Mouse (Mus musculus) midbrain, embryonic 12.5 days (tissue): ENCODE measurements around the gene Gm11146. TPM values are rescaled to one million over a fixed set of nuclear protein-coding genes. Genes with fewer than 3 reads are reported as not detected.
A peak's percentile ranks its signal among the peaks of the same experiment; 100 is the strongest.

ENCODE experiments used
- ATAC-seq: fragments of 200-750 bp; cut with Nextera tagmentation; 2 replicates; pipeline ENCODE4 v1.8.0; 2017; ENCODE audit warnings: low read depth, moderate TSS enrichment, moderate library complexity; ENCODE audit not compliant: low FRiP score
- H3K27ac ChIP-seq: fragments of 300-500 bp; sonication (generic); replicated peaks from 2 replicates; pipeline ENCODE4 v1.5.1; 2016; ENCODE audit warnings: mild to moderate bottlenecking
- H3K27me3 ChIP-seq: fragments of 300-500 bp; sonication (generic); 2 replicates; pipeline ENCODE4 v1.6.1; 2016; ENCODE audit warnings: mild to moderate bottlenecking
- H3K36me3 ChIP-seq: fragments of 300-500 bp; sonication (generic); 2 replicates; pipeline ENCODE4 v1.6.1; 2016
- H3K4me1 ChIP-seq: fragments of 300-500 bp; sonication (generic); 2 replicates; pipeline ENCODE4 v1.6.1; 2016
- H3K4me2 ChIP-seq: fragments of 300-500 bp; sonication (generic); replicated peaks from 2 replicates; pipeline ENCODE4 v1.6.1; 2016; ENCODE audit warnings: mild to moderate bottlenecking, moderate library complexity
- H3K4me3 ChIP-seq: fragments of 300-500 bp; sonication (generic); 2 replicates; pipeline ENCODE4 v1.5.1; 2016; ENCODE audit warnings: mild to moderate bottlenecking
- H3K9ac ChIP-seq: fragments of 300-500 bp; sonication (generic); replicated peaks from 2 replicates; pipeline ENCODE4 v1.6.1; 2016; ENCODE audit warnings: mild to moderate bottlenecking, moderate library complexity
- H3K9me3 ChIP-seq: fragments of 300-500 bp; sonication (generic); 2 replicates; pipeline ENCODE4 v1.6.1; 2016; ENCODE audit warnings: mild to moderate bottlenecking
- WGBS: fragments of 180-500 bp; shearing (Covaris S2); methylation state at CpG from one replicate; pipeline ENCODE4 v1.1.7; 2016; 5-methylcytosine and 5-hydroxymethylcytosine counted together
- polyA plus RNA-seq: library from polyadenylated mRNA; unstranded; fragments of >200 nt; fragmentation: Nextera tagmentation; extraction: Ambion mirVana; gene quantifications from 2 replicates; pipeline ENCODE4 v1.2.1, GENCODE M21; 2016

Gm11146 gene
- polyA plus RNA-seq = not detected in 2 replicates

DNA sequence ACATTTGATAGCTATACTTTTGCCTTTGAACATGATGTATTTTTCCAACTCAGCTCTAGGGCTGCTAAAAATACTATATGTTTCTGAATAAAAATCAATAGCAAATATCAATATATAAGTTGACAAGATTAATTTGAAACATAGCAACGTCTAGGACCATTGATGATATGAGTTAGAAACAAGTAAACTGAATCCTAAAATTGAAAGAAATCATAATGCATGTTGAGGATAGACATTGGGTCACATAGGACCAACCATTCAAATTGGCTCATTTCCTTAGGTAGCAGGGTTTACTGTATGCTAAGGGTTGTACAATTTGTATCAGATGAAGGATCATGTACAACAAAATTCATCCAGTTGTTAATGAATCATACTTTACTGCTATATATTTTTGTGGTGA, at the start of gene Gm11146:
Gene Gm11146 (minus strand): TSS at position 101 of the 400 bp plus-strand sequence.
- H3K9me3 ChIP-seq = no peaks in the 10 kb centered on the region
- WGBS = 91% methylated on average over 1 of the region's 1 CpGs
- H3K4me2 ChIP-seq = no peak within 1 kb of the TSS
- 0 out of 2 replicates have a peak, but pooled peaks cover 5% of the 10 kb centered on the region for H3K36me3 ChIP-seq
- H3K27ac ChIP-seq = no peak within 1 kb of the TSS
- no peaks in the 10 kb centered on the region for H3K4me1 ChIP-seq
- no peak for ATAC-seq
- H3K9ac ChIP-seq = no peak within 1 kb of the TSS
- H3K27me3 ChIP-seq = no peaks in the 10 kb centered on the region
- no peak within 1 kb of the TSS for H3K4me3 ChIP-seq

GRCm38 (mm10) chr16:77650596-77650995, 48.7 kb upstream of the Gm11146 start:
- Histone ChIP-seq H3K36me3 (no peaks in the 10 kb centered on the region), H3K27me3 (no peaks in the 10 kb centered on the region), H3K9ac (no peak overlapping the region), H3K4me3 (no peak overlapping the region), H3K4me2 (no peak overlapping the region), H3K9me3 (no peaks in the 10 kb centered on the region), H3K4me1 (peaks cover 20% of the 10 kb centered on the region), H3K27ac (no peak overlapping the region; the same call in 1 of the 2 replicates)
- no peak for ATAC-seq
- 15% methylated on average over 1 of the region's 1 CpGs for WGBS

- Histone ChIP-seq H3K27me3 (no peaks in the 10 kb centered on the region), H3K9me3 (no peaks in the 10 kb centered on the region), H3K4me2 (no peak overlapping the region), H3K4me1 (peaks cover 22% of the 10 kb centered on the region), H3K36me3 (no peaks in the 10 kb centered on the region), H3K27ac (peak overlapping the region; percentile 70), H3K4me3 (no peak overlapping the region), H3K9ac (no peak overlapping the region)
- ATAC-seq = no peak
- WGBS = 49% methylated on average over 2 of the region's 2 CpGs
These were observed 47.1 kb upstream of the Gm11146 start for GRCm38 (mm10) chr16:77649006-77649405.

DNA sequence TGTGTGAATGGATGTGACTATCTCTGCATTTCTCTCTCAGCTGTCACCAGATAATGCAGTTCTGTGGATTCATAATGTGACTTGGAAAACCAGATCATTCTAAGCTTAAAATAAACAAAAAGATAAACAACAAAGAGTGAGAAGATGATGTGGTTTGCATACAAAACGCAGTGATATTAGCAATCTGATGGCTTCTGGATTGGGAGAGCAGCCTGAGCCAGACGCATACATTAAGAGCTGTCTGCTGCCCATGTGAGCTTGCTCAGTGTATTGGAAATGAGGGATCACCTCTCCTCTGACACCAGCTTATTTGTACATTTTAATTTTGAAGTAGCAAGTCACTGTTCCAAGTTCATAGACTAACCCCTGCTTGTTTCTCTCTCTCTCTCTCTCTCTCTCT, 46.3 kb upstream of the Gm11146 start:
- Histone ChIP-seq H3K27ac (peak overlapping the region; percentile 70), H3K9ac (no peak overlapping the region; the same call in 1 of the 2 replicates), H3K36me3 (no peaks in the 10 kb centered on the region), H3K4me2 (no peak overlapping the region), H3K4me1 (peaks cover 30% of the 10 kb centered on the region), H3K4me3 (no peak overlapping the region), H3K9me3 (no peaks in the 10 kb centered on the region), H3K27me3 (no peaks in the 10 kb centered on the region)
- 31% methylated on average over 2 of the region's 2 CpGs for WGBS
- peak; percentile 45; the same call in 1 of the 2 replicates for ATAC-seq

DNA sequence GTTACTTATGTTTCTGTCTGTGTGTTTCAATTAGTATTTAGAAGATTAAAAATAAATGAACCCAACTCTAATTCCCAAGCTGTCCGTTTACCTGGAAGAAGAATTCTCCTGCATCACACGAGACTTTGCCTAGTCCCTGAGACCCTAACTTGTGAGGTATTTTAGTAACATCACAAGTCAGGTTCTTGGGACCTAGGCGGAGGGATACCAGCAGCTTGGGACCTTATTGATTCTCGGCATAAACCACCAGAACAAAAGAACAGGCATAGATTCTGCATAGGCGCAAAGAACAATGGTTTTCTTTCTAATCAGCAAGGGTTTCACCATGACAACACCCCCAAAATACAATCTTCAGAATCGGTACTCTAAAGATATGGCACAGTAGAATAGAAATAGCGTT, 44.3 kb upstream of the Gm11146 start:
- peak overlapping the region; percentile 19 for H3K4me3 ChIP-seq
- peak overlapping the region; percentile 39 for H3K4me2 ChIP-seq
- ATAC-seq = no peak
- H3K27ac ChIP-seq = peak overlapping the region; percentile 77
- H3K9ac ChIP-seq = no peak overlapping the region
- peaks cover 37% of the 10 kb centered on the region for H3K4me1 ChIP-seq
- WGBS = 47% methylated on average over 7 of the region's 7 CpGs
- no peaks in the 10 kb centered on the region for H3K27me3 ChIP-seq
- H3K9me3 ChIP-seq = no peaks in the 10 kb centered on the region
- no peaks in the 10 kb centered on the region for H3K36me3 ChIP-seq

GRCm38 (mm10) chr16:77644976-77645375, 43.1 kb upstream of the Gm11146 start:
- peak overlapping the region; percentile 43 for H3K4me2 ChIP-seq
- peak overlapping the region; percentile 79 for H3K27ac ChIP-seq
- no peaks in the 10 kb centered on the region for H3K9me3 ChIP-seq

GRCm38 (mm10) chr16:77643871-77644720, 42.2 kb upstream of the Gm11146 start:
- peak; percentile 92 for ATAC-seq
- Histone ChIP-seq H3K4me2 (peak overlapping the region; percentile 64), H3K4me1 (peaks cover 31% of the 10 kb centered on the region), H3K9ac (peak overlapping the region; percentile 60), H3K9me3 (no peaks in the 10 kb centered on the region), H3K27me3 (no peaks in the 10 kb centered on the region), H3K27ac (peak overlapping the region; percentile 92), H3K36me3 (no peaks in the 10 kb centered on the region), H3K4me3 (peak overlapping the region; percentile 41)
- 6% methylated on average over 31 of the region's 31 CpGs for WGBS

More at GRCm38 (mm10) chr16:77644976-77645375, 43.1 kb upstream of the Gm11146 start:
- Histone ChIP-seq H3K4me3 (peak overlapping the region; percentile 25), H3K4me1 (peaks cover 36% of the 10 kb centered on the region), H3K36me3 (no peaks in the 10 kb centered on the region), H3K27me3 (no peaks in the 10 kb centered on the region), H3K9ac (peak overlapping the region; percentile 49)
- ATAC-seq = no peak
- 29% methylated on average over 1 of the region's 1 CpGs for WGBS

GRCm38 (mm10) chr16:77643036-77643870, 41.4 kb upstream of the Gm11146 start:
- peak overlapping the region; percentile 92 for H3K27ac ChIP-seq
- no peaks in the 10 kb centered on the region for H3K9me3 ChIP-seq
- H3K4me2 ChIP-seq = peak overlapping the region; percentile 64
- 76% methylated on average over 14 of the region's 14 CpGs for WGBS
- H3K36me3 ChIP-seq = no peaks in the 10 kb centered on the region
- 0 out of 2 replicates have a peak, but pooled peaks have one; percentile 3 for ATAC-seq
- H3K4me1 ChIP-seq = peaks cover 26% of the 10 kb centered on the region
- H3K9ac ChIP-seq = peak overlapping the region; percentile 60; the same call in 1 of the 2 replicates
- peak overlapping the region; percentile 41; the same call in 1 of the 2 replicates for H3K4me3 ChIP-seq
- H3K27me3 ChIP-seq = no peaks in the 10 kb centered on the region

GRCm38 (mm10) chr16:77636497-77636896, 34.6 kb upstream of the Gm11146 start:
- Histone ChIP-seq H3K4me2 (no peak overlapping the region), H3K4me3 (no peak overlapping the region), H3K9ac (no peak overlapping the region), H3K27ac (peak overlapping the region; percentile 71), H3K4me1 (peaks cover 12% of the 10 kb centered on the region), H3K27me3 (no peaks in the 10 kb centered on the region), H3K36me3 (no peaks in the 10 kb centered on the region), H3K9me3 (no peaks in the 10 kb centered on the region)
- whole genome bisulfite sequencing = 29% methylated on average over 6 of the region's 6 CpGs
- ATAC-seq = no peak

- Histone ChIP-seq H3K4me2 (no peak overlapping the region), H3K36me3 (no peaks in the 10 kb centered on the region), H3K4me1 (peaks cover 12% of the 10 kb centered on the region), H3K27ac (no peak overlapping the region), H3K9ac (no peak overlapping the region), H3K9me3 (no peaks in the 10 kb centered on the region), H3K4me3 (no peak overlapping the region), H3K27me3 (no peaks in the 10 kb centered on the region)
- ATAC-seq = no peak
- 93% methylated on average over 6 of the region's 6 CpGs for WGBS
These were observed 30.5 kb upstream of the Gm11146 start for GRCm38 (mm10) chr16:77632315-77632881.

DNA sequence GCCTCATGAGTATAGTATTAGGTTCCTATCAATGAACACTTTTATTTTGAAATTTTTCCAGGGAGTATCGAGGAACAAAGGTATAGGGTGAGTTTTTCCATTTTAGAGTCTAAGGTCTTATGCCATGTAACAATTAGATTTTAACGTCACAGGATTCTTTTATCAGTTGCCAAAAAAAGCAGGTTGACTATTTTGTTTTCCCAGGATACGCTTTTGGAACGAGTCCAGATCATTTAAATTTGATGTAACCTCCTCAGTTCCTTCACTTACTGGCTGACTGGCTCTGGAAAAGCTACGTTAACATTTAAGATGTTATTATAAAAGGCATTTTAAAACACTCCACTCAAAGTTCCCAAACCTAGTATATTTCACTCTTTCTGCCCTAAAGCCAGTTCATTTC, 20.8 kb upstream of the Gm11146 start:
- ATAC-seq = no peak
- WGBS = 88% methylated on average over 5 of the region's 5 CpGs
- H3K9me3 ChIP-seq = no peaks in the 10 kb centered on the region

More for the DNA sequence above, 20.8 kb upstream of the Gm11146 start:
- no peaks in the 10 kb centered on the region for H3K27me3 ChIP-seq
- no peak overlapping the region for H3K4me2 ChIP-seq
- no peak overlapping the region for H3K9ac ChIP-seq
- H3K27ac ChIP-seq = no peak overlapping the region
- no peaks in the 10 kb centered on the region for H3K4me1 ChIP-seq
- H3K36me3 ChIP-seq = no peaks in the 10 kb centered on the region
- H3K4me3 ChIP-seq = no peak overlapping the region
